Mouse (Mus musculus): ENCODE measurements around the gene Sgms1. TPM values are rescaled to one million over a fixed set of nuclear protein-coding genes. Genes with fewer than 3 reads are reported as not detected.
A peak's percentile ranks its signal among the peaks of the same experiment; 100 is the strongest.
"Not testable (repeated sequence)": the region's sequence is repeated elsewhere in the genome, so short reads cannot be mapped to it uniquely, and the experiment has no call there.

The Sgms1 gene
- polyA plus RNA-seq, 1 experiment from 2014 or later: 43.3 TPM

GRCm38 (mm10) chr19:32102976-32103300 lies 286.6 kb downstream of the Sgms1 start:
- Histone ChIP-seq H3K4me3 (replicated peaks) (no peak overlapping the region), H3K27ac (no peak overlapping the region), H3K9me3 (no peaks in the 10 kb centered on the region), H3K9ac (no peak overlapping the region), H3K27me3 (replicated peaks) (no peaks in the 10 kb centered on the region), H3K4me1 (0 out of 2 replicates have a peak, but pooled peaks cover 3% of the 10 kb centered on the region), H3K36me3 (no peaks in the 10 kb centered on the region), H3K4me2 (0 out of 2 replicates have a peak overlapping the region, but pooled peaks have one; percentile 14)
- WGBS: 16% methylated on average over 9 of the region's 9 CpGs
- no peak for ATAC-seq (ENCODE audit: insufficient read depth, low FRiP score, low read depth)

- H3K9me3 ChIP-seq: no peaks in the 10 kb centered on the region
- H3K27ac ChIP-seq: no peak overlapping the region
- H3K27me3 ChIP-seq (replicated peaks): no peaks in the 10 kb centered on the region
- H3K9ac ChIP-seq: no peak overlapping the region
- ATAC-seq (ENCODE audit: insufficient read depth, low FRiP score, low read depth): no peak
- H3K4me1 ChIP-seq: 0 out of 2 replicates have a peak, but pooled peaks cover 3% of the 10 kb centered on the region
- WGBS: 29% methylated on average over 18 of the region's 18 CpGs
- H3K4me2 ChIP-seq: peak overlapping the region; percentile 14; the same call in 1 of the 2 replicates
- H3K4me3 ChIP-seq (replicated peaks): no peak overlapping the region
- H3K36me3 ChIP-seq: no peaks in the 10 kb centered on the region
These were observed 287.1 kb downstream of the Sgms1 start for GRCm38 (mm10) chr19:32102294-32102975.

DNA sequence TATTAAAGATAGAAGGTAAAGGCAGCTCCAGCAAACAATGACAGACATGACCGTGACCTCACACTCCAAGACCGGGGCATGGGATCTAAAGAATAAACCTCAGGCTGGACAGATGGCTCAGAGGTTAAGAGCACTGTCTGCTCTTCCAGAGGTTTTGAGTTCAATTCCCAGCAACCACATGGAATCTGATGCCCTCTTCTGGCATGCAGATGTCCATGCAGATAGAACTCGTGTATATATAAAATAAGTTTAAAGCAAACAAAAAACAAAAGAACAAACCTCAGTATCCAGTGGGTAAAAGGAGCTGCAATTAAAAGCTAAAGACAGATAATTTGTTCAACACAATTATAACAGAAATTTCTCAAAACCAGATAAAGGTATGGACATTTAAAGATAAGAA lies 290.9 kb downstream of the Sgms1 start:
- no peak for ATAC-seq (ENCODE audit: insufficient read depth, low FRiP score, low read depth)
- 73% methylated on average over 3 of the region's 3 CpGs for WGBS

DNA sequence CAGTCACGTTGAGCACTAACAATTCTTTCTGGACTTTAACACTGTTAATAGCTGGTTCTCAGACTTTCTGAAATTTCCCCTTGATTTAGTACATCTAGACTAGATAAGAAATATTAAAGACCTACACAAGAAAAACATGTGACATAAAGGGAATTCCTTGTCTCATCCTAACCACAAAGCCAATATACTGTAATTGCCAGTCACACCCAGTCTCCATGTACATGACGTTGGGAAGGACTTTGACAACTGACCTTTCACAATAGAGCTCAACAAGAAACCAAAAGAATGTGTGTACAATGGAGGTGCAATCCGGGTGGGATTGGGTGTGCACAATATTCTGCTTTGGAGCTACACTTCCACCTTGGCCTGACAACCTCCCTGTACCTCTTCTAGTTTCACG lies 297.2 kb downstream of the Sgms1 start:
- Histone ChIP-seq H3K4me2 (no peak overlapping the region), H3K36me3 (no peaks in the 10 kb centered on the region), H3K4me1 (no peaks in the 10 kb centered on the region), H3K27me3 (replicated peaks) (no peaks in the 10 kb centered on the region), H3K4me3 (replicated peaks) (no peak overlapping the region), H3K9ac (no peak overlapping the region), H3K27ac (no peak overlapping the region), H3K9me3 (no peaks in the 10 kb centered on the region)
- 78% methylated on average over 4 of the region's 4 CpGs for WGBS
- ATAC-seq (ENCODE audit: insufficient read depth, low FRiP score, low read depth): no peak

More for the DNA sequence above, 290.9 kb downstream of the Sgms1 start:
- Histone ChIP-seq H3K36me3 (no peaks in the 10 kb centered on the region), H3K4me3 (replicated peaks) (no peak overlapping the region), H3K4me2 (no peak overlapping the region), H3K27ac (no peak overlapping the region), H3K27me3 (replicated peaks) (no peaks in the 10 kb centered on the region), H3K9ac (no peak overlapping the region), H3K4me1 (no peaks in the 10 kb centered on the region), H3K9me3 (no peaks in the 10 kb centered on the region)

- 89% methylated on average over 4 of the region's 4 CpGs for WGBS
- Histone ChIP-seq H3K27me3 (replicated peaks) (no peaks in the 10 kb centered on the region), H3K9ac (no peak overlapping the region), H3K4me2 (no peak overlapping the region), H3K4me3 (replicated peaks) (no peak overlapping the region), H3K9me3 (no peaks in the 10 kb centered on the region), H3K4me1 (no peaks in the 10 kb centered on the region), H3K36me3 (no peaks in the 10 kb centered on the region), H3K27ac (no peak overlapping the region)
- no peak for ATAC-seq (ENCODE audit: insufficient read depth, low FRiP score, low read depth)
These were observed 298.7 kb downstream of the Sgms1 start for GRCm38 (mm10) chr19:32090804-32091203.

DNA sequence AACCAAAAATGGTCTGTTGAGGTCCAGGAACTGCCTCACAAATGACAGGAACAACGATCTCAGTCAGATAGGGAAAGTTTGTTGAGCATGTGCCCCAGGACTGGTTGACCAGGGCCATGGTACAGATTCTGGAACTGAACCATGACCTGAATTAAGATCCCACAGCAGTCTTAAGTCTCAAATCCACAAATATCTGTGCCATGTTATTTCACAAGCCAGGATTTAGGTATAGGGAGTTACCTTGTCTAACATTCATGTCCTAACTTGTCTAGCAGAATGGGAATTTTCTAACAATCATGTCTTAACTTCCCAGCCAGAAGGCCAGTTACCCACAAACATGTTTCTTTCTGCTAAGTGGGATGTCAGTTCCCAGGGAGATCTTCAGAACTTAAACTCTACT lies 300.9 kb downstream of the Sgms1 start:
- no peak overlapping the region for H3K27ac ChIP-seq
- H3K36me3 ChIP-seq: no peaks in the 10 kb centered on the region
- no peak overlapping the region for H3K4me3 ChIP-seq (replicated peaks)
- 71% methylated on average over 1 of the region's 1 CpGs for WGBS
- no peaks in the 10 kb centered on the region for H3K9me3 ChIP-seq
- H3K9ac ChIP-seq: no peak overlapping the region
- H3K27me3 ChIP-seq (replicated peaks): no peaks in the 10 kb centered on the region
- no peak for ATAC-seq (ENCODE audit: insufficient read depth, low FRiP score, low read depth)
- no peak overlapping the region for H3K4me2 ChIP-seq
- H3K4me1 ChIP-seq: no peaks in the 10 kb centered on the region

- Histone ChIP-seq H3K4me1 (no peaks in the 10 kb centered on the region), H3K4me3 (replicated peaks) (no peak overlapping the region), H3K36me3 (no peaks in the 10 kb centered on the region), H3K4me2 (no peak overlapping the region), H3K9ac (no peak overlapping the region), H3K27ac (no peak overlapping the region), H3K27me3 (replicated peaks) (no peaks in the 10 kb centered on the region), H3K9me3 (no peaks in the 10 kb centered on the region)
- WGBS: 74% methylated on average over 6 of the region's 6 CpGs
- ATAC-seq (ENCODE audit: insufficient read depth, low FRiP score, low read depth): no peak
These were observed 301.6 kb downstream of the Sgms1 start for GRCm38 (mm10) chr19:32087736-32088470.

GRCm38 (mm10) chr19:32084813-32085212 lies 304.7 kb downstream of the Sgms1 start:
- H3K27me3 ChIP-seq (replicated peaks); H3K36me3 ChIP-seq; H3K9me3 ChIP-seq; ATAC-seq (ENCODE audit: insufficient read depth, low FRiP score, low read depth); H3K9ac ChIP-seq; H3K4me2 ChIP-seq; H3K27ac ChIP-seq; H3K4me3 ChIP-seq (replicated peaks); H3K4me1 ChIP-seq: not testable (repeated sequence)
- WGBS: 88% methylated on average over 1 of the region's 1 CpGs

Other genes with a start within 250 kb of the Sgms1 start
- gene Rpl9-ps6, start 76.9 kb upstream of the Sgms1 start, polyA plus RNA-seq (2015; fragmentation: Nextera tagmentation; extraction: Ambion mirVana): 126 and 258 TPM in 2 replicates
- 58.8 and 61.5 TPM in 2 replicates for gene Minpp1, start 96.1 kb upstream of the Sgms1 start, polyA plus RNA-seq (2015; fragmentation: Nextera tagmentation; extraction: Ambion mirVana)
- 9.3 and 10.8 TPM in 2 replicates for gene Papss2, start 206.1 kb upstream of the Sgms1 start, polyA plus RNA-seq (2015; fragmentation: Nextera tagmentation; extraction: Ambion mirVana)